9 mouse cellular contexts compared by ENCODE assay signal in genomic region chr14:121636935-121637510, GRCm38 (mm10).
A peak's percentile ranks its signal among the peaks of the same experiment; 100 is the strongest.
DNase-seq lines count a peak whose midpoint lies in the region; TF ChIP-seq lines count a peak whose summit lies in the region.
"Had no signal": no experiment of that assay in that cellular context is flagged by ENCODE, and none has a peak within 500 bp of the region (broad histone marks: within the 10 kb centered on the region; RNA-seq: fewer than 3 reads in every experiment).

No protein-coding gene starts in this region.

- H3K4me1 ChIP-seq in cerebellum, adult 2 months (ENCODE audit: control insufficient read depth, insufficient read depth, low read length), result peaks cover 40% of the 10 kb centered on the region
- H3K4me1 ChIP-seq: limb, embryonic 12.5 days had no signal

- WGBS in cerebellum, adult 2 months, result 29% methylated on average over 12 of the region's 12 CpGs

- no peaks in the 10 kb centered on the region for H3K27me3 ChIP-seq in cerebellum, adult 2 months (ENCODE audit: control insufficient read depth, insufficient read depth, low read length)
- H3K27me3 ChIP-seq: limb, embryonic 12.5 days had no signal

- DNase-seq in cerebellum, adult 2 months, result peak; percentile 64 to 76
- DNase-seq in cerebellum, adult 9-10 months, result no peak
- peak; percentile 27 to 55 for DNase-seq in left cerebral cortex, adult 2 months (ENCODE audit: extremely low spot score in 1 of 2, low spot score in 2 of 2)
- DNase-seq in left cerebral cortex, postnatal 4 days, result no peak
- DNase-seq in cerebellum, postnatal 36 days, result peak; percentile 57 to 64
- peak; percentile 50 to 62 for DNase-seq in right cerebral cortex, adult 2 months (ENCODE audit: low spot score in 2 of 2)
- DNase-seq in spleen, adult 12 weeks (ENCODE audit: low spot score), result no peak
- DNase-seq in thymus, postnatal 0 days (ENCODE audit: low spot score), result no peak

- TF ChIP-seq CTCF in cerebellum, adult 2 months (IDR thresholded peaks at IDR 0.05; ENCODE audit: borderline replicate concordance, insufficient read depth, low read depth, low read length), result no peak
- no peak for TF ChIP-seq CTCF in left cerebral cortex, adult 2 months (IDR thresholded peaks at IDR 0.05)

- no peak for TF ChIP-seq POLR2A in cerebellum, adult 2 months (IDR thresholded peaks at IDR 0.05; ENCODE audit: borderline replicate concordance, insufficient read depth, low read length)

- H3K4me3 ChIP-seq in cerebellum, adult 2 months (replicated peaks; ENCODE audit: insufficient read depth, low read depth, low read length), result no peak overlapping the region
- H3K4me3 ChIP-seq in left cerebral cortex, adult 2 months, result no peak overlapping the region
- H3K4me3 ChIP-seq: limb, embryonic 12.5 days had no signal

- H3K27ac ChIP-seq in cerebellum, adult 2 months (ENCODE audit: insufficient read depth, low read length), result peak overlapping the region; percentile 29
- H3K27ac ChIP-seq in left cerebral cortex, adult 2 months, result no peak overlapping the region
- H3K27ac ChIP-seq: limb, embryonic 12.5 days had no signal

- intact Hi-C loops in left cerebral cortex, adult 2 months (cut with DNase I), result loop anchor here (5.0 kb wide), 1 partner anchor 100 kb away; no protein-coding TSS in a partner anchor
- intact Hi-C loops in left cerebral cortex, postnatal 4 days (cut with DNase I), result no loop called here

Comparison
In these comparisons a context has a peak if more than half of its experiments do, and no peak if none do; other contexts are left out.
1. DNase-seq: peak in cerebellum, adult 2 months (2 of 2), left cerebral cortex, adult 2 months (2 of 2), cerebellum, postnatal 36 days (2 of 2) and right cerebral cortex, adult 2 months (2 of 2); none in cerebellum, adult 9-10 months (single experiment), left cerebral cortex, postnatal 4 days (single experiment), spleen, adult 12 weeks (single experiment) and thymus, postnatal 0 days (single experiment).